Mouse (Mus musculus) forebrain, embryonic 12.5 days (tissue): ENCODE data around the gene Ndufv1. TPM values are rescaled to one million over a fixed set of nuclear protein-coding genes. Genes with fewer than 3 reads are reported as not detected.

Experiments
- ATAC-seq: fragments of 200-750 bp; cut with Nextera tagmentation; 2 replicates; pipeline ENCODE4 v1.8.0; 2017; ENCODE audit warnings: moderate TSS enrichment; ENCODE audit not compliant: low FRiP score
- H3K27ac ChIP-seq: fragments of 300-500 bp; sonication (generic); 2 replicates; pipeline ENCODE4 v1.5.1; 2016; ENCODE audit warnings: mild to moderate bottlenecking
- H3K27me3 ChIP-seq: fragments of 300-500 bp; sonication (generic); 2 replicates; pipeline ENCODE4 v1.6.1; 2016; ENCODE audit warnings: mild to moderate bottlenecking
- H3K36me3 ChIP-seq: fragments of 300-500 bp; sonication (generic); replicated peaks from 2 replicates; pipeline ENCODE4 v1.6.1; 2016; ENCODE audit warnings: mild to moderate bottlenecking
- H3K4me1 ChIP-seq: fragments of 300-500 bp; sonication (generic); 2 replicates; pipeline ENCODE4 v1.6.1; 2016
- H3K4me2 ChIP-seq: fragments of 300-500 bp; sonication (generic); 2 replicates; pipeline ENCODE4 v1.6.1; 2016; ENCODE audit warnings: mild to moderate bottlenecking, moderate library complexity
- H3K4me3 ChIP-seq: fragments of 300-500 bp; sonication (generic); replicated peaks from 2 replicates; pipeline ENCODE4 v1.5.1; 2016; ENCODE audit warnings: mild to moderate bottlenecking
- H3K9ac ChIP-seq: fragments of 300-500 bp; sonication (generic); 2 replicates; pipeline ENCODE4 v1.6.1; 2016; ENCODE audit warnings: mild to moderate bottlenecking
- H3K9me3 ChIP-seq: fragments of 300-500 bp; sonication (generic); 2 replicates; pipeline ENCODE4 v1.6.1; 2016
- WGBS: fragments of 180-500 bp; shearing (Covaris S2); methylation state at CpG from one replicate; pipeline ENCODE4 v1.1.7; 2016; 5-methylcytosine and 5-hydroxymethylcytosine counted together
- polyA plus RNA-seq: library from polyadenylated mRNA; unstranded; fragments of >200 nt; fragmentation: Nextera tagmentation; extraction: Ambion mirVana; gene quantifications from 2 replicates; pipeline ENCODE4 v1.2.1, GENCODE M21; 2016

Ndufv1 gene
- polyA plus RNA-seq, 1 experiment from 2014 or later, result 186 TPM

GRCm38 (mm10) chr19:4013066-4013465, 460 bp upstream of the Ndufv1 start:
- no peaks in the 10 kb centered on the region for H3K9me3 ChIP-seq
- peak overlapping the region; percentile 89 for H3K4me3 ChIP-seq
- WGBS, result 25% methylated on average over 9 of the region's 9 CpGs
- no peak overlapping the region for H3K27ac ChIP-seq
- H3K36me3 ChIP-seq, result peaks cover 24% of the 10 kb centered on the region
- peaks cover 13% of the 10 kb centered on the region for H3K4me1 ChIP-seq
- H3K27me3 ChIP-seq, result peaks cover 5% of the 10 kb centered on the region; the same call in 1 of the 2 replicates
- H3K4me2 ChIP-seq, result peak overlapping the region; percentile 46
- ATAC-seq, result no peak; the same call in 1 of the 2 replicates
- no peak overlapping the region; the same call in 1 of the 2 replicates for H3K9ac ChIP-seq

- ATAC-seq, result no peak
Observed at GRCm38 (mm10) chr19:4011086-4011485, 1.5 kb downstream of the Ndufv1 start.

GRCm38 (mm10) chr19:4005971-4006370, 6.6 kb downstream of the Ndufv1 start:
- H3K4me2 ChIP-seq, result no peak overlapping the region
- 94% methylated on average over 8 of the region's 8 CpGs for WGBS
- no peak overlapping the region for H3K9ac ChIP-seq
- no peak for ATAC-seq
- H3K36me3 ChIP-seq, result peaks cover 53% of the 10 kb centered on the region
- peaks cover 10% of the 10 kb centered on the region for H3K4me1 ChIP-seq
- H3K27ac ChIP-seq, result no peak overlapping the region
- no peak overlapping the region for H3K4me3 ChIP-seq
- no peaks in the 10 kb centered on the region for H3K27me3 ChIP-seq
- H3K9me3 ChIP-seq, result no peaks in the 10 kb centered on the region

More at GRCm38 (mm10) chr19:4011086-4011485, 1.5 kb downstream of the Ndufv1 start:
- Histone ChIP-seq H3K9ac (no peak overlapping the region), H3K27me3 (no peaks in the 10 kb centered on the region), H3K9me3 (no peaks in the 10 kb centered on the region), H3K4me1 (peaks cover 13% of the 10 kb centered on the region), H3K27ac (no peak overlapping the region), H3K4me3 (no peak overlapping the region), H3K36me3 (peaks cover 44% of the 10 kb centered on the region), H3K4me2 (no peak overlapping the region)
- WGBS, result 96% methylated on average over 5 of the region's 5 CpGs

DNA sequence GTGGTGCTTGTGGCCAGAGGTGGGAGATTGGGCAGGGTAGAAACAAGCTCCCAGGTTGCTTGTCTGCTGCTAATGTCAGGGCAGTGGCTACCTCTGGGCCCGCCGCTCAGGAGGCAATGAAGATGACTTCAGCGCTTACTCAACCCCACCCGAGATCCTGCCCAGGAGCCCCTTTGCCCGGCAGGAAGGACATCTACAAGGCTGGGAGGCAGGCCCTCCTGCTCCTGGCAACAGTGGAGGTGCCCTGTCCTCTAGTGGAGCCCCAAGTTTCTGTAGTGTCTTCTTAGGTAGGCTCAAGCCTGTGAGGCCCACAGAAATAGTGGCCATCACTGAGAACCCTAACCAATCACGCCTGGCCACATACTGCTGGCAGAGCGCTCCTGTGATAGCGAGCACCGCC, 7.5 kb downstream of the Ndufv1 start:
- peaks cover 48% of the 10 kb centered on the region for H3K36me3 ChIP-seq
- 0 out of 2 replicates have a peak overlapping the region, but pooled peaks have one; percentile 31 for H3K27ac ChIP-seq
- ATAC-seq, result no peak
- WGBS, result 89% methylated on average over 9 of the region's 9 CpGs
- H3K4me1 ChIP-seq, result peaks cover 11% of the 10 kb centered on the region
- no peak overlapping the region for H3K9ac ChIP-seq
- no peak overlapping the region for H3K4me3 ChIP-seq
- no peak overlapping the region for H3K4me2 ChIP-seq
- no peaks in the 10 kb centered on the region for H3K27me3 ChIP-seq
- no peaks in the 10 kb centered on the region for H3K9me3 ChIP-seq

- H3K36me3 ChIP-seq, result peaks cover 41% of the 10 kb centered on the region
- ATAC-seq, result no peak
- 90% methylated on average over 15 of the region's 15 CpGs for WGBS
- no peaks in the 10 kb centered on the region for H3K9me3 ChIP-seq
- H3K27ac ChIP-seq, result no peak overlapping the region
- no peak overlapping the region for H3K4me3 ChIP-seq
- no peak overlapping the region for H3K4me2 ChIP-seq
- H3K27me3 ChIP-seq, result no peaks in the 10 kb centered on the region
- no peak overlapping the region for H3K9ac ChIP-seq
- H3K4me1 ChIP-seq, result peaks cover 16% of the 10 kb centered on the region
Observed at GRCm38 (mm10) chr19:4004331-4004730, 8.3 kb downstream of the Ndufv1 start.

- Histone ChIP-seq H3K4me2 (no peak overlapping the region), H3K9ac (no peak overlapping the region), H3K27ac (no peak overlapping the region), H3K4me3 (no peak overlapping the region), H3K9me3 (no peaks in the 10 kb centered on the region), H3K27me3 (no peaks in the 10 kb centered on the region), H3K4me1 (peaks cover 16% of the 10 kb centered on the region), H3K36me3 (peaks cover 34% of the 10 kb centered on the region)
- ATAC-seq, result no peak
- WGBS, result 83% methylated on average over 12 of the region's 12 CpGs
Observed at GRCm38 (mm10) chr19:4003641-4004040, 9.0 kb downstream of the Ndufv1 start.

GRCm38 (mm10) chr19:4003112-4003511, 9.5 kb downstream of the Ndufv1 start, which contains the start of gene Doc2g:
Gene Doc2g, plus strand, starts transcription at chr19:4003313.
- no peak within 1 kb of the TSS for H3K9ac ChIP-seq
- H3K4me3 ChIP-seq, result no peak within 1 kb of the TSS
- ATAC-seq, result no peak
- no peak within 1 kb of the TSS for H3K27ac ChIP-seq
- H3K36me3 ChIP-seq, result peaks cover 29% of the 10 kb centered on the region
- WGBS, result 89% methylated on average over 1 of the region's 1 CpGs
- no peaks in the 10 kb centered on the region for H3K27me3 ChIP-seq
- H3K4me2 ChIP-seq, result no peak within 1 kb of the TSS
- H3K4me1 ChIP-seq, result peaks cover 16% of the 10 kb centered on the region
- H3K9me3 ChIP-seq, result no peaks in the 10 kb centered on the region

DNA sequence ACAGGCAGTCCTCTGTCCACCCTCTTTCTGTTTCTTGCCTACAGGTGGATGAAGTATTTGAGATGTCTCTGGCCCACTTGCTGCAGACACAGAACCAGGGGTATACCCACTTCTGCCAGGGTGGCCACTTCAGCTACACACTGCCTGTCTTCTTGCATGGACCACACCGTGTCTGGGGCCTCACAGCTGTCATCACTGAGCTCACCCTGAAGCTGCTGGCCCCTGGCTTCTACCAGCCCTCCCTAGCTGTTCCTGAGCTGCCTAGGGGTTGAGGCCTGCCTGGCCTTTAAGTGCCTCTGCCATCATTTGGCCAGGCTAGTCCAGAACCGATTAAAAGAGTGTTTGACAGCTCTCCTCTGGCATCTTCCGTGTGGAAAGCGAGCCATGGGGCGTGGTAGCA, 10.9 kb downstream of the Ndufv1 start:
- H3K9me3 ChIP-seq, result no peaks in the 10 kb centered on the region
- peaks cover 4% of the 10 kb centered on the region; the same call in 1 of the 2 replicates for H3K27me3 ChIP-seq
- H3K27ac ChIP-seq, result no peak overlapping the region
- WGBS, result 90% methylated on average over 5 of the region's 5 CpGs
- H3K9ac ChIP-seq, result no peak overlapping the region
- no peak for ATAC-seq
- no peak overlapping the region; the same call in 1 of the 2 replicates for H3K4me3 ChIP-seq
- H3K4me1 ChIP-seq, result peaks cover 16% of the 10 kb centered on the region
- no peak overlapping the region for H3K4me2 ChIP-seq
- H3K36me3 ChIP-seq, result peaks cover 16% of the 10 kb centered on the region

- peak overlapping the region; percentile 93 for H3K9ac ChIP-seq
- H3K4me2 ChIP-seq, result peak overlapping the region; percentile 89
- 16% methylated on average over 17 of the region's 17 CpGs for WGBS
- 0 out of 2 replicates have a peak, but pooled peaks have one; percentile 9 for ATAC-seq
- H3K4me1 ChIP-seq, result peaks cover 16% of the 10 kb centered on the region
- H3K36me3 ChIP-seq, result peaks cover 8% of the 10 kb centered on the region
- H3K27ac ChIP-seq, result peak overlapping the region; percentile 98
- H3K9me3 ChIP-seq, result no peaks in the 10 kb centered on the region
- peak overlapping the region; percentile 77 for H3K4me3 ChIP-seq
- H3K27me3 ChIP-seq, result peaks cover 4% of the 10 kb centered on the region; the same call in 1 of the 2 replicates
Observed at GRCm38 (mm10) chr19:4000949-4001525, 11.6 kb downstream of the Ndufv1 start.

DNA sequence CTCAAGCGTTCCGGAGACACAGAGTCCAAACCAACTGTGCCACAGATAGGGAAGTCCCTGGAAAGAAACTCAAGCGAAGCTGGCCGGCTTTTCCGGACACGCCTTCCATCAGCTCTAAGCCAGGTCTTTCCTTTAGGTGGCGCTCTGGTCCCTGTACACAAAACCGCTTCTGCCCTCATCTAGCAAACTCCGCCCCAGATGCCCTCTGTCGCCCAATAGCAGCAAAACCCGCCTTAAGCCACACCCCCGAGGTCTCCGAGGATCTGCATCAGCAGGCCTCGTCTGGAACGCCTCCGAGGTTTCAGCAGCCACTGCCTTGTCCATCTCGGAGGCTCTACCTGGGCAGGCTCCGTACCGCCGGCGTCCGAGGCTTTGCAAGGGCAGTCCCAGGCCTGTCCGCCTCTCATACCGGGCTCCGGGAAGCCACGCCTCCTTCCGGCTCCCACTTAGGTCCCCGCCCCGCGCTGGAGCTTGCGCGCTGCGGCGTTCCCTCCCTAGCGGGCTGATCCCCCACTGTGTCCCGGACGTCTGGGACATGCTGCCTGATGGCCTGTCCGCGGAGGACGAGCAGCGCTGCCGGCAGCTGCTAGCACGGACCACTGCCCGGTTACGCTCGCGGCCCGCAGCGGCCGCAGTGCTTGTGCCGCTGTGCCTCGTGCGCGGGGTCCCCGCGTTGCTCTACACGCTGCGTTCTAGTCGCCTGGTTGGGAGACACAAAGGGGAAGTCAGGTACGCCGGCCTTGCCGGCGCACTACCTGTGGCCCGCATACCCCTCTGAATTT, 12.3 kb downstream of the Ndufv1 start, which contains the start of the genes Nudt8 and Gm49405:
Gene Nudt8, plus strand, starts transcription at position 462 of the 782 bp plus-strand sequence.
Gene Gm49405, plus strand, starts transcription at position 508 of the 782 bp plus-strand sequence.
- peaks cover 16% of the 10 kb centered on the region for H3K4me1 ChIP-seq
- H3K9me3 ChIP-seq, result no peaks in the 10 kb centered on the region
- peak within 1 kb of the TSS; percentile 89 for H3K4me2 ChIP-seq
- H3K4me3 ChIP-seq, result peak within 1 kb of the TSS; percentile 77
- peak within 1 kb of the TSS; percentile 93 for H3K9ac ChIP-seq
- peak; percentile 91 for ATAC-seq
- under 1% methylated on average over 64 of the region's 64 CpGs for WGBS
- peaks cover 4% of the 10 kb centered on the region; the same call in 1 of the 2 replicates for H3K27me3 ChIP-seq
- H3K36me3 ChIP-seq, result 0 out of 2 replicates have a peak, but pooled peaks cover 3% of the 10 kb centered on the region
- peak within 1 kb of the TSS; percentile 98 for H3K27ac ChIP-seq

DNA sequence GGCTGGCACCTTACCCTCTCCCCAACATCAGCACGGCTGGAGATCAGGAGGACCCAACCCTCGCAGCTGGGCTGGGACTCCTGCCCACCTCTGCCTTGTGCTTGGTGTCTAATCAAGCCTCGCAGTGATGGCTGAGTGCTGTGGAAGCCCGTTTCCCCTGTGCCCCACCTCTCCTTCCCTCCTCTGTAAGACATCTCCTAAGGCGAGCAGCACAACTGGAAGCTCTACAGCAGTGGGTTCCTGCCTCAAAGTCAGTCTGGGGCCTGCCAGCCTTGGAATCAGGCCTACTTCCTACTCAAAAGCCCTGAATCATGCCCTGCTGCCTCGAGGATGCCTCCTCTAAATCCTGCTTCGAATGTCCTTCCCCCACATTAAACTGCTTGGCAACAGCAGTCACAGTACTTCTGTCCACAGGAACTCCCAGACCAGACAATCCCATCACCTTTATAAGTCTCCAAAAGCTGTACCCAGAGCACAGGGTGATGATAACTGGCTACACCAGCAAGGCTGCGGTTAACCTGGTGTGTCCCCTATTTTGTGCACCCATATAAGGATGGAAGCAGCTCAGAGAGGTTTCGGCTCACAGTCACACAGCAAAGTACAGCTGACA, 13.4 kb downstream of the Ndufv1 start:
- 0 out of 2 replicates have a peak overlapping the region, but pooled peaks have one; percentile 93 for H3K9ac ChIP-seq

DNA sequence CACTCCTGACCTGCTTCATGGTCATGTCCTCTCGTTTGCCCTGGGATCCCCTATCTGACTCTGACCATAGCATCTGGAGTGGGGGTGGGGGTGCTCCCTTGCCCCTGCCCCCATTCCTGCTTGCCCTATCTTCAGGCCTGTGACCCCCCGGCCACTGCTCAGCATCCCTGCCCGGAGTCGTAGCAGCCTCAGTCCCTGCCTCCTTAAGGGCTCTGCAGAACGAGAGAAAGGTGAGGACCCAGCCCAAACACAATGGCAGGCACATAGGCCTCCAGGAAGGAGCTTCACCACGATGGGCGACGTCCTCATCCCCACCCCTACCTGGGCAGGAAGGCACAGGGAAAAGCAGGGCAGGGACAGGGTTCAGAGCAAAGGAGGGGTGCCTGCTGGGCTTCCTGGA, 14.3 kb downstream of the Ndufv1 start:
- no peak overlapping the region for H3K9ac ChIP-seq
- no peaks in the 10 kb centered on the region for H3K36me3 ChIP-seq
- peaks cover 4% of the 10 kb centered on the region; the same call in 1 of the 2 replicates for H3K27me3 ChIP-seq
- no peak for ATAC-seq
- no peak overlapping the region for H3K4me2 ChIP-seq
- no peak overlapping the region for H3K27ac ChIP-seq
- WGBS, result 79% methylated on average over 8 of the region's 8 CpGs
- H3K4me1 ChIP-seq, result peaks cover 16% of the 10 kb centered on the region
- no peaks in the 10 kb centered on the region for H3K9me3 ChIP-seq
- no peak overlapping the region for H3K4me3 ChIP-seq

More for the DNA sequence above, 13.4 kb downstream of the Ndufv1 start:
- Histone ChIP-seq H3K4me1 (peaks cover 16% of the 10 kb centered on the region), H3K4me2 (peak overlapping the region; percentile 89), H3K27me3 (peaks cover 4% of the 10 kb centered on the region; the same call in 1 of the 2 replicates), H3K36me3 (no peaks in the 10 kb centered on the region), H3K9me3 (no peaks in the 10 kb centered on the region), H3K4me3 (no peak overlapping the region), H3K27ac (no peak overlapping the region)
- no peak for ATAC-seq
- 91% methylated on average over 9 of the region's 9 CpGs for WGBS
